Mouse (Mus musculus) cortical plate, adult 2 months (tissue): Measurements from ENCODE around the gene Ppara.

Source experiments
- CTCF ChIP-seq: fragments of 200-500 bp; IDR thresholded peaks from 2 replicates; pipeline ENCODE4 v1.5.1; 2011; ENCODE audit warnings: mild to moderate bottlenecking, control low read depth, low read length; ENCODE audit not compliant: insufficient read depth; ENCODE audit errors: extremely low read depth
- POLR2A ChIP-seq: fragments of 200-500 bp; IDR thresholded peaks from 2 replicates; pipeline ENCODE4 v1.6.1; 2011; ENCODE audit warnings: mild to moderate bottlenecking, low read length, control low read depth; ENCODE audit not compliant: insufficient read depth; ENCODE audit errors: extremely low read depth

GRCm38 (mm10) chr15:85808434-85808833 lies 73.7 kb downstream of the Ppara start:
- TF ChIP-seq CTCF (no peak), POLR2A (no peak)
